In genomic region chr13:8959058-8959457, GRCm38 (mm10) we compare ENCODE assay signal across 18 mouse cellular contexts. TPM values are rescaled to one million over a fixed set of nuclear protein-coding genes. Genes with fewer than 3 reads are reported as not detected.
"Had no signal": no experiment of that assay in that cellular context is flagged by ENCODE, and none has a peak within 500 bp of the region (broad histone marks: within the 10 kb centered on the region; RNA-seq: fewer than 3 reads in every experiment).

No protein-coding gene starts in this region.

RNA-seq across cellular contexts. Expression of gene Idi2, which starts 6.4 kb away (rescaled TPM):
- total RNA-seq: liver, adult 2 months; megakaryocyte, adult 5-6 weeks; midbrain, postnatal 0 days; monocyte, adult 5-6 weeks; neutrophil, adult 5-6 weeks had no signal
- polyA plus RNA-seq: liver, adult 2 months; lung, embryonic 14.5 days; midbrain, embryonic 11.5 days; midbrain, embryonic 13.5 days; midbrain, embryonic 15.5 days; midbrain, postnatal 0 days; spleen, adult 2 months; stomach, embryonic 15.5 days; stomach, postnatal 0 days; testis, adult 2 months; urinary bladder, adult 2 months had no signal

RNA-seq across cellular contexts. Expression of gene Gm9745, which starts 11.0 kb away (rescaled TPM):
- total RNA-seq: liver, adult 2 months; megakaryocyte, adult 5-6 weeks; midbrain, postnatal 0 days; monocyte, adult 5-6 weeks; neutrophil, adult 5-6 weeks had no signal
- polyA plus RNA-seq: liver, adult 2 months; lung, embryonic 14.5 days; lung, embryonic 16.5 days; midbrain, embryonic 11.5 days; midbrain, embryonic 13.5 days; midbrain, embryonic 15.5 days; midbrain, postnatal 0 days; neural tube, embryonic 12.5 days; neural tube, embryonic 14.5 days; spleen, adult 2 months; stomach, embryonic 15.5 days; stomach, postnatal 0 days; testis, adult 2 months; thymus, adult 2 months; urinary bladder, adult 2 months had no signal
